Mouse (Mus musculus) heart, embryonic 13.5 days (tissue): ENCODE measurements around the gene Abcb8. TPM values are rescaled to one million over a fixed set of nuclear protein-coding genes. Genes with fewer than 3 reads are reported as not detected.
A peak's percentile ranks its signal among the peaks of the same experiment; 100 is the strongest.

Source experiments
- ATAC-seq: fragments of 200-750 bp; cut with Nextera tagmentation; 2 replicates; pipeline ENCODE4 v1.8.0; 2017; ENCODE audit warnings: moderate TSS enrichment; ENCODE audit not compliant: insufficient number of reproducible peaks, low FRiP score, low TSS enrichment; ENCODE audit errors: extremely low read depth
- H3K27ac ChIP-seq: fragments of 300-500 bp; sonication (generic); replicated peaks from 2 replicates; pipeline ENCODE4 v1.5.1; 2015; ENCODE audit warnings: moderate library complexity, mild to moderate bottlenecking, inconsistent platforms
- H3K27me3 ChIP-seq: fragments of 300-500 bp; sonication (generic); replicated peaks from 2 replicates; pipeline ENCODE4 v1.6.1; 2015; ENCODE audit warnings: mild to moderate bottlenecking, inconsistent platforms
- H3K36me3 ChIP-seq: fragments of 300-500 bp; sonication (generic); 2 replicates; pipeline ENCODE4 v1.6.1; 2015; ENCODE audit warnings: mild to moderate bottlenecking, inconsistent platforms
- H3K4me1 ChIP-seq: fragments of 300-500 bp; sonication (generic); 2 replicates; pipeline ENCODE4 v1.6.1; 2015; ENCODE audit warnings: inconsistent platforms
- H3K4me2 ChIP-seq: fragments of 300-500 bp; sonication (generic); 2 replicates; pipeline ENCODE4 v1.6.1; 2015; ENCODE audit warnings: inconsistent platforms, mild to moderate bottlenecking, moderate library complexity
- H3K4me3 ChIP-seq: fragments of 300-500 bp; sonication (generic); 2 replicates; pipeline ENCODE4 v1.5.1; 2015; ENCODE audit warnings: moderate library complexity, mild to moderate bottlenecking, inconsistent platforms
- H3K9ac ChIP-seq: fragments of 300-500 bp; sonication (generic); 2 replicates; pipeline ENCODE4 v1.6.1; 2015; ENCODE audit warnings: inconsistent platforms, mild to moderate bottlenecking, moderate library complexity
- H3K9me3 ChIP-seq: fragments of 300-500 bp; sonication (generic); 2 replicates; pipeline ENCODE4 v1.6.1; 2016; ENCODE audit warnings: inconsistent platforms
- WGBS: fragments of 180-500 bp; shearing (Covaris S2); methylation state at CpG from one replicate; pipeline ENCODE4 v1.1.7; 2015; ENCODE audit warnings: mixed read lengths; 5-methylcytosine and 5-hydroxymethylcytosine counted together
- polyA plus RNA-seq: library from polyadenylated mRNA; unstranded; fragments of >200 nt; fragmentation: Nextera tagmentation; extraction: Ambion mirVana; gene quantifications from 2 replicates; pipeline ENCODE4 v1.2.1, GENCODE M21; 2015

Gene Abcb8
- polyA plus RNA-seq, 1 experiment from 2014 or later, result 62.0 TPM

- H3K4me1 ChIP-seq, result peaks cover 76% of the 10 kb centered on the region
These were observed 41.7 kb upstream of the Abcb8 start for GRCm38 (mm10) chr5:24351701-24352171.

GRCm38 (mm10) chr5:24352251-24352859 lies 41.1 kb upstream of the Abcb8 start:
- Histone ChIP-seq H3K9me3 (no peaks in the 10 kb centered on the region), H3K27me3 (peaks cover 6% of the 10 kb centered on the region), H3K4me2 (peak overlapping the region; percentile 87), H3K9ac (peak overlapping the region; percentile 99), H3K27ac (peak overlapping the region; percentile 99), H3K36me3 (peaks cover 4% of the 10 kb centered on the region; the same call in 1 of the 2 replicates), H3K4me1 (peaks cover 70% of the 10 kb centered on the region), H3K4me3 (peak overlapping the region; percentile 90)
- ATAC-seq, result peak; percentile 70
- WGBS, result 2% methylated on average over 24 of the region's 24 CpGs

More at GRCm38 (mm10) chr5:24351701-24352171, 41.7 kb upstream of the Abcb8 start:
- H3K27me3 ChIP-seq, result peaks cover 6% of the 10 kb centered on the region
- H3K4me3 ChIP-seq, result peak overlapping the region; percentile 90
- peak; percentile 70 for ATAC-seq
- peak overlapping the region; percentile 99 for H3K9ac ChIP-seq
- peak overlapping the region; percentile 99 for H3K27ac ChIP-seq
- H3K9me3 ChIP-seq, result no peaks in the 10 kb centered on the region
- H3K4me2 ChIP-seq, result peak overlapping the region; percentile 87
- WGBS, result under 1% methylated on average over 38 of the region's 41 CpGs
- peaks cover 10% of the 10 kb centered on the region for H3K36me3 ChIP-seq

- peak overlapping the region; percentile 90 for H3K4me3 ChIP-seq
- peaks cover 6% of the 10 kb centered on the region for H3K27me3 ChIP-seq
- peak overlapping the region; percentile 74 for H3K9ac ChIP-seq
- peaks cover 60% of the 10 kb centered on the region for H3K4me1 ChIP-seq
- no peak for ATAC-seq
- H3K9me3 ChIP-seq, result no peaks in the 10 kb centered on the region
- no peaks in the 10 kb centered on the region for H3K36me3 ChIP-seq
- H3K27ac ChIP-seq, result peak overlapping the region; percentile 99
- 13% methylated on average over 4 of the region's 4 CpGs for WGBS
- peak overlapping the region; percentile 87 for H3K4me2 ChIP-seq
These were observed 40.1 kb upstream of the Abcb8 start for GRCm38 (mm10) chr5:24353327-24353726.

GRCm38 (mm10) chr5:24356764-24357163 lies 36.7 kb upstream of the Abcb8 start:
- no peak overlapping the region for H3K27ac ChIP-seq
- H3K4me2 ChIP-seq, result no peak overlapping the region
- H3K36me3 ChIP-seq, result no peaks in the 10 kb centered on the region
- H3K27me3 ChIP-seq, result peaks cover 6% of the 10 kb centered on the region
- ATAC-seq, result no peak
- no peak overlapping the region for H3K9ac ChIP-seq
- 56% methylated on average over 4 of the region's 4 CpGs for WGBS
- H3K4me3 ChIP-seq, result no peak overlapping the region
- H3K9me3 ChIP-seq, result no peaks in the 10 kb centered on the region
- H3K4me1 ChIP-seq, result peaks cover 45% of the 10 kb centered on the region

- ATAC-seq, result no peak; the same call in 1 of the 2 replicates
- no peaks in the 10 kb centered on the region for H3K36me3 ChIP-seq
- no peak overlapping the region for H3K9ac ChIP-seq
- peaks cover 6% of the 10 kb centered on the region for H3K27me3 ChIP-seq
- H3K4me3 ChIP-seq, result no peak overlapping the region
- WGBS, result 8% methylated on average over 7 of the region's 7 CpGs
- H3K4me2 ChIP-seq, result no peak overlapping the region
- no peak overlapping the region for H3K27ac ChIP-seq
- H3K4me1 ChIP-seq, result peaks cover 38% of the 10 kb centered on the region
- no peaks in the 10 kb centered on the region for H3K9me3 ChIP-seq
These were observed 36.0 kb upstream of the Abcb8 start for GRCm38 (mm10) chr5:24357461-24357860.

GRCm38 (mm10) chr5:24360792-24361454 lies 32.5 kb upstream of the Abcb8 start:
- Histone ChIP-seq H3K4me2 (no peak overlapping the region), H3K27me3 (no peaks in the 10 kb centered on the region), H3K4me3 (no peak overlapping the region), H3K27ac (peak overlapping the region; percentile 55), H3K9me3 (no peaks in the 10 kb centered on the region), H3K36me3 (no peaks in the 10 kb centered on the region), H3K9ac (no peak overlapping the region), H3K4me1 (peaks cover 23% of the 10 kb centered on the region)
- WGBS, result 2% methylated on average over 7 of the region's 7 CpGs
- ATAC-seq, result no peak

GRCm38 (mm10) chr5:24363467-24363866 lies 30.0 kb upstream of the Abcb8 start:
- ATAC-seq, result no peak
- peaks cover 28% of the 10 kb centered on the region for H3K4me1 ChIP-seq
- WGBS, result 50% methylated on average over 2 of the region's 2 CpGs
- H3K9ac ChIP-seq, result no peak overlapping the region
- no peaks in the 10 kb centered on the region for H3K9me3 ChIP-seq
- H3K4me2 ChIP-seq, result no peak overlapping the region
- H3K36me3 ChIP-seq, result 0 out of 2 replicates have a peak, but pooled peaks cover 4% of the 10 kb centered on the region
- H3K27me3 ChIP-seq, result peaks cover 3% of the 10 kb centered on the region; the same call in 1 of the 2 replicates
- H3K27ac ChIP-seq, result peak overlapping the region; percentile 77; the same call in 1 of the 2 replicates
- no peak overlapping the region for H3K4me3 ChIP-seq

- 46% methylated on average over 3 of the region's 3 CpGs for WGBS
- no peak for ATAC-seq
- peaks cover 3% of the 10 kb centered on the region; the same call in 1 of the 2 replicates for H3K27me3 ChIP-seq
- H3K27ac ChIP-seq, result peak overlapping the region; percentile 77
- H3K4me1 ChIP-seq, result peaks cover 28% of the 10 kb centered on the region
- no peak overlapping the region for H3K4me3 ChIP-seq
- no peaks in the 10 kb centered on the region for H3K9me3 ChIP-seq
- no peak overlapping the region; the same call in 1 of the 2 replicates for H3K9ac ChIP-seq
- H3K4me2 ChIP-seq, result peak overlapping the region; percentile 59; the same call in 1 of the 2 replicates
- H3K36me3 ChIP-seq, result 0 out of 2 replicates have a peak, but pooled peaks cover 4% of the 10 kb centered on the region
These were observed 29.4 kb upstream of the Abcb8 start for GRCm38 (mm10) chr5:24364061-24364460.

- Histone ChIP-seq H3K27me3 (peaks cover 3% of the 10 kb centered on the region; the same call in 1 of the 2 replicates), H3K9me3 (no peaks in the 10 kb centered on the region), H3K4me1 (peaks cover 28% of the 10 kb centered on the region), H3K4me3 (peak within 1 kb of the TSS; percentile 50), H3K9ac (peak within 1 kb of the TSS; percentile 74), H3K36me3 (0 out of 2 replicates have a peak, but pooled peaks cover 4% of the 10 kb centered on the region), H3K4me2 (peak within 1 kb of the TSS; percentile 59), H3K27ac (peak within 1 kb of the TSS; percentile 77)
- peak; percentile 34; the same call in 1 of the 2 replicates for ATAC-seq
- whole genome bisulfite sequencing, result 41% methylated on average over 12 of the region's 12 CpGs
These were observed 29.0 kb upstream of the Abcb8 start, which contains the start of gene Nos3 for GRCm38 (mm10) chr5:24364508-24364907. Nos3 (plus strand) TSS chr5:24364810.

- no peaks in the 10 kb centered on the region for H3K9me3 ChIP-seq
- H3K27ac ChIP-seq, result peak overlapping the region; percentile 77
- H3K4me3 ChIP-seq, result peak overlapping the region; percentile 50
- H3K4me2 ChIP-seq, result peak overlapping the region; percentile 59
- ATAC-seq, result no peak
- peak overlapping the region; percentile 74 for H3K9ac ChIP-seq
- 76% methylated on average over 10 of the region's 10 CpGs for WGBS
- peaks cover 3% of the 10 kb centered on the region; the same call in 1 of the 2 replicates for H3K27me3 ChIP-seq
- peaks cover 29% of the 10 kb centered on the region for H3K4me1 ChIP-seq
- H3K36me3 ChIP-seq, result peaks cover 4% of the 10 kb centered on the region; the same call in 1 of the 2 replicates
These were observed 28.5 kb upstream of the Abcb8 start for GRCm38 (mm10) chr5:24364963-24365362.

- Histone ChIP-seq H3K27me3 (peaks cover 3% of the 10 kb centered on the region; the same call in 1 of the 2 replicates), H3K9ac (peak overlapping the region; percentile 74), H3K36me3 (peaks cover 4% of the 10 kb centered on the region; the same call in 1 of the 2 replicates), H3K4me1 (peaks cover 28% of the 10 kb centered on the region), H3K9me3 (no peaks in the 10 kb centered on the region), H3K27ac (peak overlapping the region; percentile 77), H3K4me3 (peak overlapping the region; percentile 50), H3K4me2 (peak overlapping the region; percentile 59)
- no peak for ATAC-seq
- 14% methylated on average over 5 of the region's 5 CpGs for WGBS
These were observed 27.9 kb upstream of the Abcb8 start for GRCm38 (mm10) chr5:24365528-24365927.
